Mouse (Mus musculus) heart, adult 18-20 months (tissue): Measurements from ENCODE around the gene Cpne1. TPM values are rescaled to one million over a fixed set of nuclear protein-coding genes. Genes with fewer than 3 reads are reported as not detected.
A peak's percentile ranks its signal among the peaks of the same experiment; 100 is the strongest.

Experiments
- DNase-seq, 2 experiments: peaks; one replicate each; pipeline ENCODE4 v3.0.0; 2021 to 2022; ENCODE audit warnings: mixed read lengths in 1 of 2
- total RNA-seq, 2 experiments: library from RNA; stranded (reverse); gene quantifications; 2 replicates each; pipeline ENCODE4 v1.2.3; 2021

Gene Cpne1
- total RNA-seq, 2 experiments from 2014 or later: 11.2 to 12.1 TPM

- peak; percentile 33 to 48 for DNase-seq
These were observed 32.1 kb downstream of the Cpne1 start for GRCm38 (mm10) chr2:156079674-156080073.

- DNase-seq: no peak
These were observed 32.6 kb downstream of the Cpne1 start for GRCm38 (mm10) chr2:156079183-156079560.

GRCm38 (mm10) chr2:156078421-156079182 lies 33.2 kb downstream of the Cpne1 start:
- no peak for DNase-seq

- DNase-seq: no peak
These were observed 34.3 kb downstream of the Cpne1 start for GRCm38 (mm10) chr2:156077461-156077860.

- DNase-seq: peak; percentile 34 to 54
These were observed 38.0 kb downstream of the Cpne1 start for GRCm38 (mm10) chr2:156073725-156074124.

- DNase-seq: no peak
These were observed 40.5 kb downstream of the Cpne1 start for GRCm38 (mm10) chr2:156071236-156071635.

- no peak for DNase-seq
These were observed 43.8 kb downstream of the Cpne1 start for GRCm38 (mm10) chr2:156067916-156068315.

GRCm38 (mm10) chr2:156066126-156066525 lies 45.6 kb downstream of the Cpne1 start:
- DNase-seq: no peak

GRCm38 (mm10) chr2:156065099-156066041 lies 46.4 kb downstream of the Cpne1 start, which contains the start of gene Spag4:
Gene Spag4, plus strand, starts transcription at chr2:156065175.
- DNase-seq: peak; percentile 75 to 84

- DNase-seq: no peak
These were observed 58.9 kb downstream of the Cpne1 start, which contains the start of gene Fer1l4 for GRCm38 (mm10) chr2:156052816-156053215. Gene Fer1l4, minus strand, starts transcription at chr2:156052947.

GRCm38 (mm10) chr2:156047929-156048328 lies 63.8 kb downstream of the Cpne1 start:
- no peak for DNase-seq

GRCm38 (mm10) chr2:156042903-156043302 lies 68.9 kb downstream of the Cpne1 start:
- DNase-seq: no peak

GRCm38 (mm10) chr2:156039390-156039789 lies 72.4 kb downstream of the Cpne1 start:
- no peak for DNase-seq

GRCm38 (mm10) chr2:156025482-156025881 lies 86.3 kb downstream of the Cpne1 start:
- DNase-seq: no peak

Other genes starting within 250 kb of the Cpne1 start
- 100 to 1,000 TPM; 279 to 347 TPM for gene Uqcc1, start 181.7 kb downstream of the Cpne1 start, total RNA-seq
- not detected for gene Gm15557, start 171.2 kb downstream of the Cpne1 start, total RNA-seq
- under 1 TPM in 1 of 2 experiments, not detected in 1; 0.13 TPM for gene Gdf5, start 166.6 kb downstream of the Cpne1 start, total RNA-seq
- 1 to 10 TPM; 4.5 to 4.8 TPM for gene Cep250, start 155.5 kb downstream of the Cpne1 start, total RNA-seq
- under 1 TPM in 1 of 2 experiments, not detected in 1; 0.25 TPM for gene 6430550D23Rik, start 104.0 kb downstream of the Cpne1 start, total RNA-seq
- 10 to 100 TPM; 56.9 to 65.5 TPM for gene Ergic3, start 103.9 kb downstream of the Cpne1 start, total RNA-seq
- gene Fer1l4, start 59.0 kb downstream of the Cpne1 start, total RNA-seq: not detected
- 1 to 10 TPM; 1.5 to 2.1 TPM for gene Spag4, start 46.8 kb downstream of the Cpne1 start, total RNA-seq
- gene Rbm12, start within 50 bp of the Cpne1 start, total RNA-seq: 10 to 100 TPM; 11.3 to 12.3 TPM
- gene Gm28036, start 15.1 kb upstream of the Cpne1 start, total RNA-seq: 10 to 100 TPM in 1 of 2 experiments, 1 to 10 TPM in 1; 6.5 to 12.3 TPM
- 100 to 1,000 TPM; 383 to 389 TPM for gene Romo1, start 32.1 kb upstream of the Cpne1 start, total RNA-seq
- gene Nfs1, start 32.2 kb upstream of the Cpne1 start, total RNA-seq: 10 to 100 TPM; 93.7 to 97.1 TPM
- gene Rbm39, start 68.3 kb upstream of the Cpne1 start, total RNA-seq: 100 to 1,000 TPM; 143 to 154 TPM
- 10 to 100 TPM; 22.8 to 24.8 TPM for gene Phf20, start 84.5 kb upstream of the Cpne1 start, total RNA-seq
- under 1 TPM; 0.62 to 0.69 TPM for gene Cnbd2, start 200.3 kb upstream of the Cpne1 start, total RNA-seq
- 10 to 100 TPM; 80.0 to 86.3 TPM for gene Scand1, start 200.7 kb upstream of the Cpne1 start, total RNA-seq